Mouse (Mus musculus): Measurements from ENCODE around the gene Sept9.

The Sept9 gene

DNA sequence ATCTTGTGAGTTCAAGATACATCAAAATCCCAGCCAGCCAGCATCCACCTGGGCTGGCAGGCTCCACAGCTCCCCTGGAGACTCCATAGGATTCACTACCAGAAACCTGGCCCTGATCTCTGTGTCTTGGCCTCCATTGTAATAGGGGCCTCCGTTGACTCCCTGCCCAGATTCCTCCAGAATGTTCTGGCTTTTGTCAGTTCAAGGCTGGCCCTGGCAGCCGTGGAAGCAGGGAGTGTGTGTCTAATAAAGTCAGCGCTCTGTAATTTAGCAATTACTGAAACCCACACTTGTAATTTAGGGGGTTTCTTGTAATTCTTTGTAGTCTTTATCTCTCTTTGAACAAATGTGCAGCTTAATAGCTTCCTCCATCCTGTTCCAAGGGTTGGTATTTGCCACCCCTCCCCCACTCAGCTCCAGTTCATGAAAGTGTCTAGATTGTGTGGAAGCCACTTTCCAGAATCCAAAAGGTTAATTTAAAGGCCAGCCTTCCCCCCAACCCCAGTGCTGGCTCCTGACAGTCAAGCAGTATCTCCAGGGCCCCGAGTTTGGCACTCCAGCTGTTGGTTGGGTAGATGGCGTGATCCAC, 170.9 kb downstream of the Sept9 start:
- DNase-seq (ENCODE audit: low read depth, low spot score): no peak

DNA sequence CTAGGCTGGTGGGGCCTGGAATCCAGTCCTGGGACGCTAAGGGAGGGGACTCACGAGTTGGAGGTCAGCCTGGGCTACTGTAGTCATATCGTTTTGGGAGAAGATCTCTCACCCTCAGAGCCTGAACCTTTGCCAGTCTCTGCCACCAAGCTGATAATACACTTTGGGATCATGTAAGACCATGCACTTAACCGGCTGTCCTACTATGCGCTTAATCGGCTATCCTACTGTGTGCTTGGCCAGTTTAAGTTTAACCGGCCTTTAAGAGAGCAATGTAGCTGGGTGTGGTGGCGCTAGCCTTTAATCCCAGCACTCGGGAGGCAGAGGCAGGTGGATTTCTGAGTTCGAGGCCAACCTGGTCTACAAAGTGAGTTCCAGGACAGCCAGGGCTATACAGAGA, 173.1 kb downstream of the Sept9 start:
- DNase-seq (ENCODE audit: low read depth, low spot score): no peak

DNA sequence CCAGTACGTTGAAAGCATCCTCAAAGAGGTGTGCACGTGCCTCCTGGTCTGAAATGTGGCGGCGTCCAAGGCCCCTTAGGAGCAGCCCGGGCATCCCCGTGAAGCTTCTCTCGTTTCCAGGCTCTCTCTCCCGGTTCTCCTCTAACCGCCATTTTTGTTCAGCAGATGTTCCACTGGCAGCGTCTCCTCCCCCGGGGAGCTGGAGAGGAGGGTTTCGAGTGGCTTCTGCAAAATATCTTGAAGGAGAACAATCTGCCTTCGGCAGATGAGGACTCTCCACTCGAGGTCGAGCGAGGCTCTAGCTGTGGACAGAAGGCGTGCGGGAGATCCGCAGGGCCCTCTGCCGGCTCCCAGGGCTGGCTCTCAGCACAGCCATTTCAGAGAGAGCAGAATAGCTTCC, 173.7 kb downstream of the Sept9 start:
- no peak for DNase-seq (ENCODE audit: low read depth, low spot score)

DNA sequence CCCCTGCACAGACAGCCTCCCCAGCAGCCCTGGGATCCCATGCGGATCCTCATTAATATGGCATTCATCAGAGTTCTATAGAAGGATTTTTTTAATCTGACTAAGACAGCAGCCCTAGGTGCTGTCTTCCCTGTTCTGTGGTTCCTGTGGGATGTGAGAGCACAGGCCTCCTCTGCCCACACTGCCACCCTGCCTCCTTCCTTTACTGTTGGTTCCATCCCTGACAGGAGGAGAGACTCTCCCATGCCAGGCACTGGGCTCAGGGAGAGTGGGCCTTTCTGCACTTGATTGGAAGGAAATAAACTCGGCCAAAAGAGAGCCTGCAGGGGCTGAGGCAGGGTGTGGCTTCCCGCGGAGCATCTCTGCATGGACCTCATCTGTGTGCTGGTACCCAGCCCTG, 174.4 kb downstream of the Sept9 start:
- no peak for DNase-seq (ENCODE audit: low read depth, low spot score)

DNA sequence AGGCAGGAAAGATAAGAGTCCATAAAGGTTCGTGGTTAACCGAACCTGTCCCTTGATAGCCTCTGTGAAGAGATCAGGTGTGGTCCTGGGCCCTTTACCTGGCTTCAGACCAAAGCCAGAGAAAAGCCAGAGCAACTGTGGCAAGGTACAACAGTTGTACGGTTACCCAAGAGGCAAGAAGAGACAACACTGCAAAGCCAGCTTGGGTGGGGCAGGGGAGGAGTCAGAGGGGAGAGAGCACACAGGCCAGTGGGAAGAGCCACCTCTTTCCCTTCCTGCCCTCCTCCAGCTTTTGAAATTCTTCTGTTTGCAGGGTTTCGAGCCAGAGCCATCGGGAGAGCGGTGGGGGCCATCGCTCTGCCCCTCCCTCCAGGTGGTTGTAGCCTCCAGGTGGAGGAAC, 174.8 kb downstream of the Sept9 start:
- no peak for DNase-seq (ENCODE audit: low read depth, low spot score)

DNA sequence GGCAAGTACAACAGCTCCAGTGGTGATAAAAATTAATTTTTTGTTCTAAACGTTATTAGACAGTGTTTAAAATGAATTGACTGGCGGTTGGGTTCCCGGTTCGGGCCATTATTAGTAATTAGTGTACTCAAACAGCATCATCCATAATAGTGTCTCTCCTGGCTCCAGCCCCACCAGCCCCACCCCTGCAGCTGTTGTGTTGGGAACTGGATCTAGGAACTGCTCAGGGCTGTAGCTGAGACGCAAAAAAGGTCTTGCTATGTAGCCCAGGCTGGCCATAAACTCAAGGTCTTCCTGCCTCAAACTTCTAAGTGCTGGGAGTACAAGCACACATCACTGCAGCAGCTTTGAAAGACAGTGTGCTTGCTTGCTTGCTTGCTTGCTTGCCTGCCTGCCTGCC, 180.3 kb downstream of the Sept9 start:
- no peak for DNase-seq (ENCODE audit: low read depth, low spot score)

DNA sequence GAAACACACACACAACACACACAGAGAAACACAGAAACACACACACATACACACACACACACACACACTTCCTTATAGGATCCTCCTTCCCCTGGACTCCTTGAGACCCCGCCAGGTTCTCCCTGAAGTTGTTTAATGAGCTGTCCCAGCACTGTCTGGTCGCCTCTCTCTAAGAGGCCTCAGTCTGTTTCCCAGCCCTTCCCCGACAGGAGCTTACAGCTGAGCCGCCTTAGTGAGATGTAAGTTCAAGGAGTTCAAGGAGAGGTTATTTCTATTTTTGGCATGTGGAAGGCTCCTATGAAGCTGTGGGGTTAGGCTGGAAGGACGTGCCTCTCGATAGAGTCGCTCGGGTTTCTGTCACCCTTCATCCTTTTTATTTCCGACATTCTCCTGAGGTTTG, 184.8 kb downstream of the Sept9 start:
- no peak for DNase-seq (ENCODE audit: low read depth, low spot score)

DNA sequence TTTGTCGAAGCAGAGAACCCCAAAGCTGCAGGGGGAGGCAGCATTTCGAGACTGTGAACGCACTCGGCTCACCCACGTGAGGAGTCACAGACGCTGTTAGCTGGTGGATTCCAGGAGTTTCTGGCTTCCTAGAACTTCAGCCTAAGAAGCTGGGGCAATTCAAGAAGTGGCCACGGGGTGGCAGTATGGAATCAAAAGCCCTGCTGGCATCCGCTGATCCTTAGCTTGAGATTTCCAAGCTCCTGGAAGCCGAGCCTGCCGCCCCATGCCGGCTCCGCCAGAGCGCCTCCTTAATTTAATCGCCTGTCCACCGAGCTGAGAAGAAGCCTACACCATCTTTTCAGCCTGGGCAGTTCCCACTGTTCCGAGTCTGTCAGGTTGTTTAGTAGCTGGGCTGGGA, 185.4 kb downstream of the Sept9 start:
- peak; percentile 60 for DNase-seq (ENCODE audit: low read depth, low spot score)

DNA sequence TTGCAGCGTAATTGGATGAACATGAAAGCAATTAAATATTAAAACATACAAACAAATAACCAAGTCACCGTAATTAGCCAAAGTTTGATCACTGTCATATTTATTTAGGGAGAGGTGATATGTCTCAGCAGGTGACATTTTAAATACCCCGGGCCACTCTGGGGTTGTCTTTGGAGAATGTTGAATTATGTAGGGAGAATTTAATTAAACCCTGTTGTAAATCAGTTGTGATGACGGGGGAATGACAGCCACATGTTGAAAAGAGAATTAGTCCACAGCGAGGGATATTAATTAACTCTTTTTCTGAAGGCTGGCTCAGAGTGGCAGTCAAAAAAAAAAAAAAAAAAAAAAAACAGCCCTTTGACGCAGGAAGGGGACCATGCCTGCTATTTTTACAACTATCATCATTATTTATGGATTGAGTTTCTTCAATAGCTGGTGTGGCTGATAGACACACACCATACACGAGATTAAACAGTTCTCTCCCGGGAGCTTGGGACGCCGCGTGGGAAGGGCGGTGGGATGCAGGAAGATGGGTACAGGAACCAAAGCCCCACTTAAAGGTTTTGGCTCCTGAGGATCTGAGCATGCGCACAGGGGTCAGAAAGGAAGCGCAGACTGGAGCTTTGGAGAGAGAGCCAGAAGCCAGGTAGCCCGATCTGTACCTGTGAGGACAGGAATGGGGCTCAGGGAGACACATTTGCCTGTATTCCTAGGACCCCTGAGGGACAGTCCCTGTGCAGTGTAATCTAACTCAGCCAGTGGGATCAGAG, 186.1 kb downstream of the Sept9 start:
- DNase-seq (ENCODE audit: low read depth, low spot score): no peak

DNA sequence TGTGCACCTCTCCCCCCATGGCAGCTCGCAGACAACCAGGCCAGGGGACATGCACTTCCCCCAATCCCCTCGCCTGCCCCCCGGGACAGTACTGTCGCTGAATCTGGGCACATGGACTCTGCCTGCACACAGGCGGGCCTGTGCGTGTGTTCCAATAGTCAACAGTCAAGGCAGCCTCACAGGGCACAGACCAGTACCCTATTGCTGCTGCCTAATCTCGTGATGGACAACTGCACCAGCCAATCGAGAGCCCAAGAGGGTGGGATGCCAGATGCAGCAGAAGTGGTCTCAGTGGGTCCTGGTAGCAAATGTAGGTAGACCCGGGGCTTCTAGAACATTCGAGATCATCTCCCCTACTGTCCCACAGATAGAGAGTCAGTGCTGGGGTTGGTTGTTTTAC, 187.8 kb downstream of the Sept9 start:
- no peak for DNase-seq (ENCODE audit: low read depth, low spot score)

DNA sequence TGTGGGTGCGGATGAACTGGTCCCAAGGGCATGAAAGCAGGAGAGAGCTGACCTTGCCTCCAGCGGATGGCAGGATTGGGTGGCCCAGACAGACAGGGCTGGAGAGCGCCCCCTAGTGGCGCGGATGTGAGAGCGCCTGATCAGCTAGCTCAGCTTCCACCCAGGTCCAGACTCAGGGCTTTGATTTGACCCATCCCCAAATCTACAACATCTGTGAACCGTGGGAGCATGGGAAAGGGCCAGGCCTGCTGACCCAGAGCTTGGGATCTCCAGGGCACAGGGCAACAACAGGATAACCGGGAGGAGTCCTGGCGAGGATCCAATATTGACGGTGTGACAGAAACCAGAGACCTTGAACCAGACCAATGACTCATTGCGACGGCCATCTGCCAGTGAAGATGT, 190.5 kb downstream of the Sept9 start:
- DNase-seq (ENCODE audit: low read depth, low spot score): peak; percentile 62

DNA sequence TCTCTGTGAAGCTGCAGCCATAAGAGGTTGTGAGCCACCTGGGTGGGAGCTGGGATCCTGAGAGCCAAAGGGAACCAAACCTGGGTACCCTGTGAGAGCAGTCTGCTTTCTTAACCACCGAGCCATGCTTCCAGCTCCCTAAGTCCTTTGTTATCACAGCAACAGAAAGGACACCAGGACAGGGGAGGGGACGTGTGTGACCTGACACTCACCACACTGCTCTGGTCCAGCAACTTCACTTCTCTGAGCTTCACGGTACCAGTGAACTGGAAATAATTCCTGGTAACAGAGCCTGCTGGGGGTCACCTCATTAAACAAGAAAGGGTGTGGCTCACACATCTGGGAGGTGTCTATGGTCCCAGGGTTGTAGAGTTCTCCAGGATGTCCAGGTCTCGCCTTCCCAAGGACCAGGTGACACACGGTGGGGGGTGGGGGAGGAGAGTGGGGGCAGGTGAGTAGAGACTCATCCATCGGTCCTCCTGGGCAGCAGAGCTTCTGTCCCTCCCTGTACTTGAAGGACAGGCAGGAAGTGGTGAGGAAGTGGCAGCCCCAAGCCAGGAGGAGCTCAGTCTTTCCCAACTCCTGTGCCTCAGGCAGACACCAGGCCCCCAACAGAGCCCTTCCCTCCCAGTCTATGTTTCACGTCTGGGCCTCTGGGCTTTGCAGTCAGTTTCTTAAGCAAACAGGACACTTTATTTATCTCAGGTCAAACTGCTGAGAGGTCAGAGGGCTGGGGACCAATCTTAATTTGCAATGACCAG, 191.5 kb downstream of the Sept9 start:
- DNase-seq (ENCODE audit: low read depth, low spot score): no peak

DNA sequence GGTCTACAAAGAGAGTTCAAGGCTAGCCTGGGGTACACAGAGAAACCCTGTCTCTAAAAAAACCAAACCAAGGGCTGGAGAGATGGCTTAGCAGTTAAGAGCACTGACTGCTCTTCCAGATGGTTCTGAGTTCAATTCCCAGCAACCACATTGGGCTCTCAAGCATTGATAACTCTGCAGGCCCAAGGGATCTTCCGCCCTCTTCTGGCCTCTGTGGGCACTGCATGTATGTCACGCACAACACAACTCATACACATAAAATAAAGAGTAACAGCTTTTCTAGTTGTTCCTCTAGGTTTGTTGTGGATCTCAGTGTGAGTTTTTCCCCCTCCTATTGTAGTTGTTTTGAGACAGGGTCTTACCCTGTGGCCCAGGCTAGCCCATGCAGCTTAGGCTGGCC, 192.8 kb downstream of the Sept9 start:
- DNase-seq (ENCODE audit: low read depth, low spot score): peak; percentile 61

DNA sequence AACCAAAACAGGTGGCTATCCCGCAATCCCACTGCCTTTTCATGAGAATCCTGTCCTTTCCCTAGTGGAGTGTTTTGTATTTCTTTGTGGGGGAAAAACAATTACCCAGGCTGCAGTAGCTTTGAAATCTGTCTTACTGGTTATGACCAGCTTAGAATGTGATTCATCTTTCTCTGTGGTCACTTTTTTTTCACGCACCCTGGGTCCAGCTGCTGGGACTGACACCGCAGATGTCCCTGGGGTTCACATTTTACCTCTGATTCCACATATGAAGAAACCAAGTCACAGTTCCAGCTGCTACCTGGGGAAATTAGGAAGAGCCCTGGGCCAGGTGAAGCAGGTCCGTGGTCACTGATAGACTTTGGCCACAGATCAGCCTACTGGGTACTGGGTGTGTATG, 194.3 kb downstream of the Sept9 start:
- DNase-seq (ENCODE audit: low read depth, low spot score): no peak

DNA sequence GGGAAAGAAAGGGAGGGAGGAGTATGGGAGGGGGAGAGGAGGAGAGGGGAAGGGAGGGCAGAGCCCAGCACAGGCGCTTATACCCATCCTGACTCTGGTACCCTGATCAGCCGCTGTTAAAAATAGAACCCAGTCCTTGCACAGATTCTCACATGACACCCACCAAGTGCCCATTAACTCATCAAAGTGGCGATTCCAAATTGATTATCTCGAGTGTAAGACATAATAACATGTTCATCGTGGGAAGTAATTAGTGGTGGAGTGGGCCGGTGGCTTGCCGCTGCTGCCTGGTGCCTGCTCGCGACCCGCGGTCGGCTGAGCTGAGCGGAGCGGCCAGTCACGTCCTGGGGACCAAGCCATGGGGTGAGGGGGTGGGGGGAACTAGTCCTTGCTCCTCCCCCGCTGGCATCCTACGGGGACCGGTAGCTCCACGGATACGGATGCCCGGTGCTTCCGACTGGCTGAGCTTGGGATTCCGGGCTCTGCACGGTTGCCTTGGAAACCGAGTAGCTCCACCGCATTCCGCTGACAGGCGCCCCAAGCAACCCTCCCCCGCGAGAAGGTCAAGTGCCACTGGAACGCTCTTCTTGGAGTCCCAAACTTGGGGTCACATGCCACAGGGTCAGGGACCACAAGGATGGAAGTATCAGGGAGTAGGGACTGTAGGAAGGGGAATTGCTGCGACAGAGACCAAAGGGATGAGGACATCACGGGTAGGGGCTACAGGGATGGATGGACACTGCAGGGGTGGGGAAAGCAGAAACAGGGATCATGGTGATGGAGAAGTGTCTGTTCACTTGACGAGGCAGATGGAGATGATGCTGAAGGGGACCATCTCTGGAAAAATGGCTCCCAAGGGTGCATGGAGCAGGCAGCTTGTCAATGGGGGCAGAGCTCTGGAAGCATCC, 195.0 kb downstream of the Sept9 start:
- DNase-seq (ENCODE audit: low read depth, low spot score): no peak

DNA sequence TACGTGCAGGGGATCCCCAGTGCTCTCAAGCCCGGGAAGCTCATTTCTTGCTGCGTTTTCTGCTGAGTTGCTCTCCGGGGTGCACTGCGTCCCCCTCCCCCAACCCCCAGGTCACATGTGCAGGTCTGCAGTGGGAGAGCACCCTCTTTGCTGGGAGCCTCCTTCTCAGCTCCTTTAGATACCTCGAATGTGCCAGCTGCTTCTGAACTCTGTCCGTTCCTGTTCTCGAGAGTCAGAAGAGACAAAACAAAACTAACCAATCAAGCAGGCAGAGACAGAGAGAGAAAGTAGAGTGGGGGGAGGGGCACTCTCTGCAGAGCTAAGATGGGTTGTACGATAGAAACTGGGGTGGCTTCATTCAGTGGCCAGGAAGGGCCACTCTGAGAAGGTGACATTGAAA, 195.8 kb downstream of the Sept9 start:
- peak; percentile 59 for DNase-seq (ENCODE audit: low read depth, low spot score)

DNA sequence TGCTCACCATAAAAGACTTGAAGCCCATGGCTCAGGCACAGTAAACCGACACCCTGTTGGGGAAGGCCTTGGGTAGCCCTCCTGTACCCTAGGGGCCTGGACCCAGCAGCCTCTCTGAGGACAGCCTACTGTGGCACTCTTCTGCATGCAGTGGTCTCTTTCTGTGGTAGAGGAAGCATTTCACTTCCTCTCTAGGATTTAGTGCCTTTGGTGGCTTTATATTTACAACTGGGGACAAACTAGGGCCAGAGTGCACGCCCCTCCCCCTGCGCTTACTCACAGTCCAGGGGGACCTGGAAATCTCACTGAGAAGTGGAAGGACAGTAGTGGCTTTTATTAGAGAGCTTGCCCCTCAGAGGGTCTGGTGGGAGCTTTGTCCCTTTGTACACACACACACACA, 197.5 kb downstream of the Sept9 start:
- DNase-seq (ENCODE audit: low read depth, low spot score): no peak

DNA sequence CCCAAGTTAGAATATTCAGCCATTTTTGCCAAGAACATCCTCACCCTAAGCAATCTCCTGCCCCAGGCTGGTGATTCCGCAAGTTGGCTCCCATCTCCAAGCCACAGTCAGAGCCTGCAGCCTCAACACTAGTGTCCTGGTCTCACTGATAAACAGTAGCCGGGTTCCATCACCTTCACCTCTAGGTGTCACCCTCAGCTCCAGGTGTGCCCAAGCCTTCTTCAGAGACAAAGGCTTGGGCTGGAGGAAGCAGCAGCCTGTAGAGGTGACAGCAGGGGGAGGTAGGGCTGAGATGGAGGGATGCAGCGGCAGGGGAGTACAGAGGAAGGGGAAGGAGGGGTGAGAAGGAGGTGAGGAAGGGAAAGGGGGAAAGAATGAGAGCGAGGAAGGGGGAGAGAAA, 198.3 kb downstream of the Sept9 start:
- DNase-seq (ENCODE audit: low read depth, low spot score): peak; percentile 48

DNA sequence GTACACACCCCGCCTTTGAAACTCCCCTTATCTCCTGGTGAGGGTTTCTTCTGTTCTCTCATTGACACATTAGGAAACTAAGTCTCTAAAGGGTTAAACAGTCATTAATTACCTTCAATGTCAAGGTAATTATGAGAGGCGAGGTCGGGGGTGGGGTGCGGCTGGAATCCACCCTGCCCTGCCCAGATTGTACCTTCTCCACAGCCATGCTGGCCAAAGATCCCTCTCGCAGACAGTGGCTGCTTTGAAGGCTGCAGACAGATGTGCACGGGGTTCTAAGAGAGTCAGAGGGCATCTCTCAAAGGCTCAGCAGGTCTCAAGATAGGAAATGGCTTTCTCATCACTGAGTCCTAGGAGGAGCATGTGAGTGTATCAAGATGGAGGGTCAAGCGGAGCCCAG, 198.7 kb downstream of the Sept9 start:
- DNase-seq (ENCODE audit: low read depth, low spot score): no peak

DNA sequence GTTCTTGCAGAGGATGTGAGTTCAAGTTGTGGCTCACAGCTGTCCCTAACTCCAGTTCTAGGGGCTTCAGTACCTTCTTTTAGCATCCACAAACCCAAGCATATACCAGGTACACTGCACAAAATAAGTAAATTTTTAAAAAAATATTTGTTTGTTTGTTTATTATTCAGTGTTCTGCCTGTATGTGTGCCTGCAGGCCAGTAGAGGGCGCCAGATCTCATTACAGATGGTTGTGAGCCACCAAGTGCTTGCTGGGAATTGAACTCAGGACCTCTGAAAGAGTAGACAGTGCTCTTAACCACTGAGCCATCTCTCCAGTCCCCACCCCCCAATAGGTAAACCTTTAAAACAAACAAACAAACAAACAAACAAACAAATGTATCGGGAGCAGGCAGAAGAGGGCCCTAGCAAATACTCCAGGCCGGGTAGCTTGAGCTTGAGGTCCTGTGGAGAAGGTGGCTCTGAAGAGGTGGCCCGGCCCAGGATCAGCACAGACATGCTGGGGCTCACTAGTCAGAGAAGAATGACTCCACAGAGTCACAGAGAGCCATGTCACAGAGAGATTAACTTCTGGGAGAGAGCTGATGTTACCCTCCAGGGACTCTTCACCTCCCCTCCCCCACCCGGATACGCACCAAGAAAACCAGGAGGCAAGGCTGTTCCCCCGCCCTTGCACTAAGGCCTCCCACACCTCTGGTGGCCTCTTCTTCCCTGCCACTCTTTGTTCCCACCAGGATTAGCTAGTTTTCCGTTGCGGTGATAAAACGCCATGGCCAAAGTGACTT, 202.3 kb downstream of the Sept9 start:
- DNase-seq (ENCODE audit: low read depth, low spot score): no peak

DNA sequence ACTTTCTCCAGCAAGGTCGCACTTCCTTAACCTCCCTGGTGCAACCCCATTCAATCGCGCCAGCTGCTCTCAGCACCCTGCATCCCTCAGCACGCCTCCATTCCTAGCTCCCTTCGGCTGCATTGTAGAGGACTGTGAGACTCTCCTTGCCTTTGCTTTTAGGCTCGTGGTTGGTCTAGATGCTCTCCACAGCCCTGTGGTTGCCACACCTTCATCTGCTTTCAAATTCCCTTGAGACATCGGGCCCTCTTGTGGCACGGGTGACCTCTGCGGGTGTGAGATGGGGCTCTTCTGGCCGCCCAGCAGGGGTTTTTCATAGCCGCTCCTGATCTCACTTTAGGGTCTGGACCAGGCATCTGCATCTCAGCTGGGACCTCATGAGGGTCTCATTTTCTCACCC, 203.1 kb downstream of the Sept9 start:
- DNase-seq (ENCODE audit: low read depth, low spot score): no peak

Data from A20 (cell line).